Mouse (Mus musculus) liver, postnatal 0 days (tissue): ENCODE measurements around the gene Gm17622.

Experiments used
- CTCF ChIP-seq: sonication (generic); IDR thresholded peaks from 2 replicates; pipeline ENCODE4 v1.5.1; 2016; ENCODE audit warnings: antibody characterized with exemption, low read depth
- EP300 ChIP-seq: IDR thresholded peaks from 2 replicates; pipeline ENCODE4 v1.6.1; 2016; ENCODE audit warnings: antibody characterized with exemption, low read depth, mild to moderate bottlenecking

DNA sequence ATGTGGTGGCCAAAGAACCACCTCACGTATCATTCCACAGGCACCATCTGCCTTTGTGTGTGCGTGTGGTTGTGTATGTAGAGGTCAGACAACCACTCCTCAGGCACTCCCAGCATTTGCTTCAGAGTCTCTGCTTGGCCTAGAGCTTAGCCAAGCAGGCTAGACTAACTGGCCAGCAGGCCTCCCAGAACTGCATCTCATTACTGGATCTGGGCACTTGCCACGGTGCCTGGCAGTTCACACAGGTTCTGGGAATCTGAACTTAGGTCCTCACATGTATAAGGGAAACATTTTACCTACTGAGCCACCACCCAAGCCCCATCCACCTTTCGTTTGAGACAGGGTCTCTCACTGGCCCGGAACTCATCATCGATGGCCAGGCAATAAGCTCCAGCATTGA is 41.6 kb downstream of the Gm17622 start:
- TF ChIP-seq CTCF (no peak), EP300 (no peak)
